ENCODE assay signal across 19 mouse cellular contexts in genomic region chr8:93674721-93675120, GRCm38 (mm10).
"Had no signal": no experiment of that assay in that cellular context is flagged by ENCODE, and none has a peak within 500 bp of the region (broad histone marks: within the 10 kb centered on the region; RNA-seq: fewer than 3 reads in every experiment).

No protein-coding gene starts in this region.

- ATAC-seq: intestine, postnatal 0 days; liver, embryonic 12.5 days had no signal

- H3K27ac ChIP-seq: kidney, postnatal 0 days; limb, embryonic 10.5 days; limb, embryonic 13.5 days; liver, embryonic 12.5 days; liver, embryonic 15.5 days; stomach, postnatal 0 days had no signal

- H3K36me3 ChIP-seq: limb, embryonic 10.5 days; limb, embryonic 13.5 days; liver, embryonic 12.5 days; liver, embryonic 15.5 days had no signal

- H3K4me1 ChIP-seq: limb, embryonic 10.5 days; limb, embryonic 13.5 days; liver, embryonic 12.5 days; liver, embryonic 15.5 days had no signal

- H3K9me3 ChIP-seq: limb, embryonic 10.5 days; limb, embryonic 13.5 days; liver, embryonic 12.5 days; liver, embryonic 15.5 days had no signal

- H3K4me3 ChIP-seq: limb, embryonic 10.5 days; limb, embryonic 13.5 days; liver, embryonic 12.5 days; liver, embryonic 15.5 days had no signal

- H3K9ac ChIP-seq: limb, embryonic 13.5 days; liver, embryonic 12.5 days; liver, embryonic 15.5 days had no signal

- DNase-seq: kidney, adult 2 months; kidney, postnatal 25 days; liver; lung, postnatal 4 days; midbrain, embryonic 14.5 days; right cerebral cortex, adult 18-20 months; right cerebral cortex, postnatal 14 days; right cerebral cortex, postnatal 4 days; thymus, adult 2 months; thymus, postnatal 14 days; thymus, postnatal 4 days had no signal

- H3K4me2 ChIP-seq: limb, embryonic 13.5 days; liver, embryonic 12.5 days; liver, embryonic 15.5 days; midbrain, embryonic 11.5 days had no signal

- H3K27me3 ChIP-seq: limb, embryonic 13.5 days; liver, embryonic 12.5 days; liver, embryonic 15.5 days had no signal
